Mouse (Mus musculus): ENCODE measurements around the gene Sh3bgrl2.

GRCm38 (mm10) chr9:83536959-83537358 is 11.2 kb upstream of the Sh3bgrl2 start:
- no peak for TF ChIP-seq MYOG (IDR thresholded peaks at IDR 0.05; ENCODE audit: control insufficient read depth in 1 of 3, insufficient read depth in 1 of 3, insufficient read length in 2 of 3, low read depth in 2 of 3)
- TF ChIP-seq TCF12 (IDR thresholded peaks at IDR 0.05; ENCODE audit: insufficient read depth, poor library complexity, severe bottlenecking) = no peak

All from myocyte (in vitro differentiated cells).